Mouse (Mus musculus) spleen, adult 2 months (tissue): ENCODE data around the gene Rps6kb2. TPM values are rescaled to one million over a fixed set of nuclear protein-coding genes. Genes with fewer than 3 reads are reported as not detected.
"Not testable (repeated sequence)": the region's sequence is repeated elsewhere in the genome, so short reads cannot be mapped to it uniquely, and the experiment has no call there.

Experiments
- DNase-seq, 2 experiments: peaks; one replicate each; pipeline versions ENCODE4 v3.0.0 to v3.0.0-alpha.2; 2012 to 2021; ENCODE audit warnings: low spot score in 2 of 2, low read depth in 1 of 2
- H3K27ac ChIP-seq: fragments of 200-500 bp; 2 replicates; pipeline ENCODE4 v1.5.1; 2012; ENCODE audit warnings: low read length, inconsistent platforms; ENCODE audit not compliant: insufficient read depth
- H3K27me3 ChIP-seq: fragments of 200-500 bp; 2 replicates; pipeline ENCODE4 v1.6.1; 2012; ENCODE audit warnings: mild to moderate bottlenecking, moderate library complexity, low read length, inconsistent platforms; ENCODE audit not compliant: control insufficient read depth, insufficient read depth
- H3K36me3 ChIP-seq: fragments of 200-500 bp; 2 replicates; pipeline ENCODE4 v1.6.1; 2012; ENCODE audit warnings: mild to moderate bottlenecking, low read length, inconsistent platforms; ENCODE audit not compliant: control insufficient read depth, insufficient read depth
- H3K4me1 ChIP-seq: fragments of 200-500 bp; 2 replicates; pipeline ENCODE4 v1.6.1; 2011; ENCODE audit warnings: inconsistent platforms; ENCODE audit not compliant: control insufficient read depth, insufficient read depth, insufficient read length
- H3K4me3 ChIP-seq: fragments of 200-500 bp; 2 replicates; pipeline ENCODE4 v1.5.1; 2011; ENCODE audit warnings: mild to moderate bottlenecking, inconsistent platforms; ENCODE audit not compliant: insufficient read depth, insufficient read length; ENCODE audit errors: extremely low read depth
- CTCF ChIP-seq: fragments of 200-500 bp; IDR thresholded peaks from 2 replicates; pipeline ENCODE4 v1.5.1; 2011; ENCODE audit warnings: mild to moderate bottlenecking, inconsistent platforms; ENCODE audit not compliant: insufficient read depth, insufficient read length, insufficient replicate concordance; ENCODE audit errors: extremely low read depth
- POLR2A ChIP-seq: fragments of 200-500 bp; IDR thresholded peaks from 2 replicates; pipeline ENCODE4 v1.6.1; 2011; ENCODE audit warnings: low read depth, low read length, inconsistent platforms
- WGBS: fragments of 180-500 bp; shearing (Covaris S2); methylation state at CpG from one replicate; pipeline ENCODE4 v1.1.7; 2018; 5-methylcytosine and 5-hydroxymethylcytosine counted together
- polyA plus RNA-seq: library from polyadenylated mRNA; depleted of rRNA; stranded (reverse); fragments of >200 nt; gene quantifications from 2 replicates; pipeline ENCODE4 v1.2.3, GENCODE M21; 2012

The Rps6kb2 gene
- polyA plus RNA-seq, 1 experiment, result 40.7 TPM

GRCm38 (mm10) chr19:4131075-4131474 lies 32.1 kb downstream of the Rps6kb2 start:
- H3K36me3 ChIP-seq, result peaks cover 33% of the 10 kb centered on the region
- no peak for TF ChIP-seq CTCF
- TF ChIP-seq POLR2A, result no peak
- H3K4me1 ChIP-seq, result peaks cover 19% of the 10 kb centered on the region; the same call in 1 of the 2 replicates
- H3K27me3 ChIP-seq, result no peaks in the 10 kb centered on the region
- DNase-seq, result peak in 1 of 2 experiments; percentile 2
- H3K27ac ChIP-seq, result no peak overlapping the region; the same call in 1 of the 2 replicates
- WGBS, result 93% methylated on average over 5 of the region's 5 CpGs
- H3K4me3 ChIP-seq, result 0 out of 2 replicates have a peak overlapping the region, but pooled peaks have one; percentile 15

- no peak overlapping the region for H3K4me3 ChIP-seq
- TF ChIP-seq POLR2A (no peak), CTCF (no peak)
- peaks cover 33% of the 10 kb centered on the region for H3K36me3 ChIP-seq
- H3K27me3 ChIP-seq, result no peaks in the 10 kb centered on the region
- 85% methylated on average over 4 of the region's 4 CpGs for WGBS
- DNase-seq, result no peak
- H3K4me1 ChIP-seq, result peaks cover 20% of the 10 kb centered on the region; the same call in 1 of the 2 replicates
- H3K27ac ChIP-seq, result no peak overlapping the region
Measured at GRCm38 (mm10) chr19:4130106-4130505, 33.0 kb downstream of the Rps6kb2 start.

- Histone ChIP-seq H3K36me3 (peaks cover 33% of the 10 kb centered on the region), H3K27me3 (no peaks in the 10 kb centered on the region), H3K4me3 (no peak overlapping the region), H3K4me1 (peaks cover 14% of the 10 kb centered on the region; the same call in 1 of the 2 replicates), H3K27ac (no peak overlapping the region)
- no peak for DNase-seq
- WGBS, result 98% methylated on average over 7 of the region's 7 CpGs
- no peak for TF ChIP-seq CTCF
- TF ChIP-seq POLR2A, result no peak
Measured at GRCm38 (mm10) chr19:4129462-4129861, 33.7 kb downstream of the Rps6kb2 start.

GRCm38 (mm10) chr19:4126759-4127495 lies 36.2 kb downstream of the Rps6kb2 start:
- peak in 1 of 2 experiments; percentile 15 for DNase-seq
- WGBS, result 65% methylated on average over 7 of the region's 7 CpGs
- Histone ChIP-seq H3K36me3 (peaks cover 23% of the 10 kb centered on the region), H3K27ac (peak overlapping the region; percentile 85), H3K27me3 (no peaks in the 10 kb centered on the region), H3K4me3 (peak overlapping the region; percentile 81), H3K4me1 (peaks cover 21% of the 10 kb centered on the region)
- TF ChIP-seq POLR2A (no peak), CTCF (no peak)

GRCm38 (mm10) chr19:4125741-4126696 lies 37.1 kb downstream of the Rps6kb2 start, which contains the start of gene Aip:
Gene Aip (minus strand): TSS chr19:4125858.
- H3K27ac ChIP-seq, result peak within 1 kb of the TSS; percentile 85
- 1% methylated on average over 58 of the region's 64 CpGs for WGBS
- H3K4me1 ChIP-seq, result peaks cover 23% of the 10 kb centered on the region
- peak; percentile 96 to 99 for DNase-seq
- H3K4me3 ChIP-seq, result peak within 1 kb of the TSS; percentile 81
- TF ChIP-seq CTCF (peak; percentile 93), POLR2A (peak; percentile 89)
- H3K36me3 ChIP-seq, result peaks cover 16% of the 10 kb centered on the region
- no peaks in the 10 kb centered on the region for H3K27me3 ChIP-seq

- 27% methylated on average over 4 of the region's 4 CpGs for WGBS
- Histone ChIP-seq H3K36me3 (peaks cover 12% of the 10 kb centered on the region), H3K4me3 (peak overlapping the region; percentile 33; the same call in 1 of the 2 replicates), H3K27ac (peak overlapping the region; percentile 70), H3K4me1 (peaks cover 27% of the 10 kb centered on the region)
- not testable (repeated sequence) for DNase-seq, H3K27me3 ChIP-seq
Measured at GRCm38 (mm10) chr19:4125268-4125667, 37.9 kb downstream of the Rps6kb2 start.
